Mouse (Mus musculus): ENCODE data around the gene Rfx7. TPM values are rescaled to one million over a fixed set of nuclear protein-coding genes. Genes with fewer than 3 reads are reported as not detected.

Rfx7 gene
- polyA plus RNA-seq, 1 experiment, result 7.8 TPM

- Histone ChIP-seq H3K4me1 (ENCODE audit: control insufficient read depth, insufficient read depth, insufficient read length) (peaks cover 8% of the 10 kb centered on the region), H3K4me3 (ENCODE audit: extremely low read depth, insufficient read depth, insufficient read length) (no peak overlapping the region; the same call in 1 of the 2 replicates), H3K36me3 (ENCODE audit: control insufficient read depth, insufficient read depth, low read length) (no peaks in the 10 kb centered on the region), H3K27ac (ENCODE audit: insufficient read depth, low read length) (no peak overlapping the region), H3K27me3 (ENCODE audit: control insufficient read depth, insufficient read depth, low read length) (no peaks in the 10 kb centered on the region)
- WGBS, result 44% methylated on average over 2 of the region's 2 CpGs
- DNase-seq (ENCODE audit: low read depth in 1 of 2, low spot score in 2 of 2), result no peak
- TF ChIP-seq CTCF (IDR thresholded peaks at IDR 0.05; ENCODE audit: extremely low read depth, insufficient read depth, insufficient read length, insufficient replicate concordance), result no peak
- no peak for TF ChIP-seq POLR2A (IDR thresholded peaks at IDR 0.05; ENCODE audit: low read depth, low read length)
Observed at GRCm38 (mm10) chr9:72534985-72535384, 2.9 kb downstream of the Rfx7 start.

- no peak overlapping the region for H3K27ac ChIP-seq (ENCODE audit: insufficient read depth, low read length)
- peaks cover 8% of the 10 kb centered on the region for H3K4me1 ChIP-seq (ENCODE audit: control insufficient read depth, insufficient read depth, insufficient read length)
- no peak overlapping the region for H3K4me3 ChIP-seq (ENCODE audit: extremely low read depth, insufficient read depth, insufficient read length)
- WGBS, result 73% methylated on average over 3 of the region's 3 CpGs
- no peak for DNase-seq (ENCODE audit: low read depth in 1 of 2, low spot score in 2 of 2)
- no peaks in the 10 kb centered on the region for H3K27me3 ChIP-seq (ENCODE audit: control insufficient read depth, insufficient read depth, low read length)
- TF ChIP-seq POLR2A (IDR thresholded peaks at IDR 0.05; ENCODE audit: low read depth, low read length), result no peak
- no peak for TF ChIP-seq CTCF (IDR thresholded peaks at IDR 0.05; ENCODE audit: extremely low read depth, insufficient read depth, insufficient read length, insufficient replicate concordance)
- peaks cover 3% of the 10 kb centered on the region; the same call in 1 of the 2 replicates for H3K36me3 ChIP-seq (ENCODE audit: control insufficient read depth, insufficient read depth, low read length)
Observed at GRCm38 (mm10) chr9:72535394-72535793, 3.4 kb downstream of the Rfx7 start.

- no peak for TF ChIP-seq CTCF (IDR thresholded peaks at IDR 0.05; ENCODE audit: extremely low read depth, insufficient read depth, insufficient read length, insufficient replicate concordance)
- TF ChIP-seq POLR2A (IDR thresholded peaks at IDR 0.05; ENCODE audit: low read depth, low read length), result no peak
- Histone ChIP-seq H3K36me3 (ENCODE audit: control insufficient read depth, insufficient read depth, low read length) (peaks cover 3% of the 10 kb centered on the region; the same call in 1 of the 2 replicates), H3K27me3 (ENCODE audit: control insufficient read depth, insufficient read depth, low read length) (no peaks in the 10 kb centered on the region), H3K4me1 (ENCODE audit: control insufficient read depth, insufficient read depth, insufficient read length) (no peaks in the 10 kb centered on the region; the same call in 1 of the 2 replicates), H3K4me3 (ENCODE audit: extremely low read depth, insufficient read depth, insufficient read length) (no peak overlapping the region), H3K27ac (ENCODE audit: insufficient read depth, low read length) (no peak overlapping the region)
- WGBS, result 58% methylated on average over 1 of the region's 1 CpGs
- DNase-seq (ENCODE audit: low read depth in 1 of 2, low spot score in 2 of 2), result no peak
Observed at GRCm38 (mm10) chr9:72537086-72537485, 5.0 kb downstream of the Rfx7 start.

GRCm38 (mm10) chr9:72543590-72543989 lies 11.6 kb downstream of the Rfx7 start:
- H3K4me3 ChIP-seq (ENCODE audit: extremely low read depth, insufficient read depth, insufficient read length), result no peak overlapping the region
- no peaks in the 10 kb centered on the region for H3K4me1 ChIP-seq (ENCODE audit: control insufficient read depth, insufficient read depth, insufficient read length)
- H3K27me3 ChIP-seq (ENCODE audit: control insufficient read depth, insufficient read depth, low read length), result no peaks in the 10 kb centered on the region
- no peak overlapping the region for H3K27ac ChIP-seq (ENCODE audit: insufficient read depth, low read length)
- peaks cover 6% of the 10 kb centered on the region for H3K36me3 ChIP-seq (ENCODE audit: control insufficient read depth, insufficient read depth, low read length)
- no peak for DNase-seq (ENCODE audit: low read depth in 1 of 2, low spot score in 2 of 2)
- TF ChIP-seq CTCF (IDR thresholded peaks at IDR 0.05; ENCODE audit: extremely low read depth, insufficient read depth, insufficient read length, insufficient replicate concordance), result no peak
- TF ChIP-seq POLR2A (IDR thresholded peaks at IDR 0.05; ENCODE audit: low read depth, low read length), result no peak

- 73% methylated on average over 1 of the region's 1 CpGs for WGBS
- no peaks in the 10 kb centered on the region for H3K27me3 ChIP-seq (ENCODE audit: control insufficient read depth, insufficient read depth, low read length)
- no peak overlapping the region for H3K4me3 ChIP-seq (ENCODE audit: extremely low read depth, insufficient read depth, insufficient read length)
- DNase-seq (ENCODE audit: low read depth in 1 of 2, low spot score in 2 of 2), result no peak
- H3K36me3 ChIP-seq (ENCODE audit: control insufficient read depth, insufficient read depth, low read length), result no peaks in the 10 kb centered on the region
- H3K4me1 ChIP-seq (ENCODE audit: control insufficient read depth, insufficient read depth, insufficient read length), result no peaks in the 10 kb centered on the region
- no peak for TF ChIP-seq CTCF (IDR thresholded peaks at IDR 0.05; ENCODE audit: extremely low read depth, insufficient read depth, insufficient read length, insufficient replicate concordance)
- TF ChIP-seq POLR2A (IDR thresholded peaks at IDR 0.05; ENCODE audit: low read depth, low read length), result no peak
- H3K27ac ChIP-seq (ENCODE audit: insufficient read depth, low read length), result no peak overlapping the region
Observed at GRCm38 (mm10) chr9:72558780-72559179, 26.7 kb downstream of the Rfx7 start.

GRCm38 (mm10) chr9:72560316-72560715 lies 28.3 kb downstream of the Rfx7 start:
- 94% methylated on average over 2 of the region's 2 CpGs for WGBS
- no peak overlapping the region for H3K27ac ChIP-seq (ENCODE audit: insufficient read depth, low read length)

GRCm38 (mm10) chr9:72563277-72563676 lies 31.2 kb downstream of the Rfx7 start:
- WGBS, result 85% methylated on average over 3 of the region's 3 CpGs
- H3K27ac ChIP-seq (ENCODE audit: insufficient read depth, low read length), result no peak overlapping the region
- H3K4me1 ChIP-seq (ENCODE audit: control insufficient read depth, insufficient read depth, insufficient read length), result no peaks in the 10 kb centered on the region
- H3K27me3 ChIP-seq (ENCODE audit: control insufficient read depth, insufficient read depth, low read length), result no peaks in the 10 kb centered on the region
- no peak for DNase-seq (ENCODE audit: low read depth in 1 of 2, low spot score in 2 of 2)
- no peaks in the 10 kb centered on the region for H3K36me3 ChIP-seq (ENCODE audit: control insufficient read depth, insufficient read depth, low read length)
- H3K4me3 ChIP-seq (ENCODE audit: extremely low read depth, insufficient read depth, insufficient read length), result no peak overlapping the region
- TF ChIP-seq CTCF (IDR thresholded peaks at IDR 0.05; ENCODE audit: extremely low read depth, insufficient read depth, insufficient read length, insufficient replicate concordance) (no peak), POLR2A (IDR thresholded peaks at IDR 0.05; ENCODE audit: low read depth, low read length) (no peak)

More at GRCm38 (mm10) chr9:72560316-72560715, 28.3 kb downstream of the Rfx7 start:
- H3K36me3 ChIP-seq (ENCODE audit: control insufficient read depth, insufficient read depth, low read length), result no peaks in the 10 kb centered on the region
- no peaks in the 10 kb centered on the region for H3K27me3 ChIP-seq (ENCODE audit: control insufficient read depth, insufficient read depth, low read length)
- DNase-seq (ENCODE audit: low read depth in 1 of 2, low spot score in 2 of 2), result no peak
- no peaks in the 10 kb centered on the region for H3K4me1 ChIP-seq (ENCODE audit: control insufficient read depth, insufficient read depth, insufficient read length)
- TF ChIP-seq CTCF (IDR thresholded peaks at IDR 0.05; ENCODE audit: extremely low read depth, insufficient read depth, insufficient read length, insufficient replicate concordance), result no peak
- TF ChIP-seq POLR2A (IDR thresholded peaks at IDR 0.05; ENCODE audit: low read depth, low read length), result no peak
- H3K4me3 ChIP-seq (ENCODE audit: extremely low read depth, insufficient read depth, insufficient read length), result no peak overlapping the region
